Mouse (Mus musculus): Measurements from ENCODE around the gene Psen1.

- TF ChIP-seq CTCF (IDR thresholded peaks at IDR 0.05; ENCODE audit: low read depth) (no peak), EP300 (IDR thresholded peaks at IDR 0.05; ENCODE audit: low read depth) (no peak)
Observed at GRCm38 (mm10) chr12:83765965-83766603, 78.1 kb downstream of the Psen1 start.

Data from liver, embryonic 14.5 days (tissue).